Mouse (Mus musculus): ENCODE measurements at regions not wholly inside any gene's neighbourhood (a gene's known extent, or its start where the extent isn't known, plus 50 kb on each side); places are given as distances from the start of the nearest gene placed in this dataset.

DNA sequence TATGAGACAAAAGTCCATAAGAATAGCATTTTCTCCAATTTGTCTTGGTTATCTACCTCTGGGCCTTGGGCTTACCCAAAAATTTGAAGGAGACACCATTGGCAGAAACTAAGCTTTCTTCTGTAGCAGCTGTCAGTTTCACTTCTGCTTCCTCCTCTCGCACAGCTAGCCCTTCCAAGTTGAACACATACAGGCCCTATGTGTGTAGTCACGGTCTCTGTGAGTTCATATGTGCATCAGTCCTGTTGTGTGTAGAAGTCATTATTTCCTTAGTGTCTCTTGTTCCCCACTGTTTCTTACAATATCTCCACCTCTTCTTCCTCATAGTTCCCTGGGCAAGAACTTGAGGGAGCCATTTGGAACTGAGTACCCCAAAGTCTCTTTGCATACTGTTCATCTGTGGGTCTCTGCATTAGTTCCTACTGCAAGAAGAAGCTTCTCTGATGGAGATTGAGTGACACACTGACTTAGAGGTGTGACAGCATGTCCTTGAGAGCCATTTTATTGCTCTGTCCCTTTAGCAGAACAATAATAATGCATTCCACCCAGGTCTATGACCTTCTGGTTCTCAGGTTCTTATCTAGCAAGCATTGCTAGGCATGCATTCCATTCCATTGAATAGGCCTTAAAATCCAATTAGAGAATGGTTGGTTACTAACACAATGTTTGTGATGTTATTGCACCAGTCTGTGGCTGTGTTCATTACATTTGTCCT is 306.5 kb upstream of the Zwint start:
- Histone ChIP-seq H3K9ac (ENCODE audit: control insufficient read depth, low read depth, low read length, poor library complexity, severe bottlenecking) (no peak overlapping the region), H3K36me3 (ENCODE audit: control insufficient read depth in 1 of 2, insufficient read depth in 2 of 2, low read length in 2 of 2) (no peaks in the 10 kb centered on the region), H3K27ac (ENCODE audit: control insufficient read depth, low read depth, low read length) (no peak overlapping the region), H3K4me3 (ENCODE audit: control insufficient read depth in 1 of 2, insufficient read depth in 1 of 2, low read depth in 2 of 2, low read length in 2 of 2) (no peak overlapping the region), H3K79me2 (ENCODE audit: control insufficient read depth, insufficient read depth, low read length, poor library complexity) (no peaks in the 10 kb centered on the region), H3K4me1 (ENCODE audit: control insufficient read depth in 1 of 2, insufficient read depth in 2 of 2, low read length in 2 of 2) (no peaks in the 10 kb centered on the region), H3K27me3 (ENCODE audit: control insufficient read depth in 1 of 2, insufficient read depth in 2 of 2, low read length in 2 of 2) (no peaks in the 10 kb centered on the region), H3K9me3 (replicated peaks; ENCODE audit: insufficient read depth, low read length) (no peaks in the 10 kb centered on the region)
- no peak for DNase-seq (ENCODE audit: low read depth, low spot score)
- TF ChIP-seq E2F4 (IDR thresholded peaks at IDR 0.05; ENCODE audit: borderline replicate concordance, low read depth, low read length) (no peak), TCF12 (IDR thresholded peaks at IDR 0.05; ENCODE audit: low read depth, low read length) (no peak), MAZ (IDR thresholded peaks at IDR 0.05; ENCODE audit: low read depth, low read length) (no peak), HCFC1 (IDR thresholded peaks at IDR 0.05; ENCODE audit: low read depth, low read length) (no peak), ZC3H11A (IDR thresholded peaks at IDR 0.05; ENCODE audit: low read depth, low read length) (no peak), RCOR1 (IDR thresholded peaks at IDR 0.05; ENCODE audit: low read depth, low read length) (no peak), CTCF (IDR thresholded peaks at IDR 0.05 in 2 of 3, conservative IDR thresholded peaks at IDR 0.05 in 1 of 3; ENCODE audit: control insufficient read depth in 1 of 3, insufficient read depth in 1 of 3, low read depth in 2 of 3, low read length in 3 of 3, poor library complexity in 1 of 3, severe bottlenecking in 1 of 3) (no peak), EP300 (IDR thresholded peaks at IDR 0.05; ENCODE audit: low read depth in 1 of 2, low read length in 2 of 2) (no peak), TAL1 (IDR thresholded peaks at IDR 0.05; ENCODE audit: low read length) (no peak), MAFK (IDR thresholded peaks at IDR 0.05; ENCODE audit: borderline replicate concordance, low read depth, low read length) (no peak), RAD21 (IDR thresholded peaks at IDR 0.05; ENCODE audit: low read depth, low read length) (no peak), TBP (IDR thresholded peaks at IDR 0.05; ENCODE audit: low read depth, low read length) (no peak), MAX (IDR thresholded peaks at IDR 0.05; ENCODE audit: low read length) (no peak), MYB (IDR thresholded peaks at IDR 0.05; ENCODE audit: low read depth, low read length) (no peak), MYC (IDR thresholded peaks at IDR 0.05; ENCODE audit: low read depth, low read length) (no peak)

DNA sequence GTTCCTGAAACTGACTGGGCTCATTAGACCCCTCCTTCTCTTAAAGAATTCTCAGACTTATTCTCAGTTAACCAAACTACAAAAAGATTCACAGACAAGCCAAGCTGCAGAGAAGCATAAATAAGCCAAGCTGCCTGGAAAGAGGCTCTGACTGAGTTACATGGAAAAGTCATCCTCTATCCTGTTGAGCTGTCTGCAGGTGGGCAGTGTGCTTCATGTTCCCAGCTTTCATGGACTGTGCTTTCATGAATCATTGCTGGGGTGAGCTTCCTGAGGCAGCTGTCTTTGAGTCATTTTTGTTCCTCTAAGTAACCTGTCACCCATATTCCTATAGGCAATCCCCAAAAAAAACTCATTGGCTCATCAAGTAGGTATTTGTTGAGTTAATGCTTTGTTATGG is 301.8 kb upstream of the Zwint start:
- Histone ChIP-seq H3K27ac (ENCODE audit: control insufficient read depth, low read depth, low read length) (no peak overlapping the region), H3K27me3 (ENCODE audit: control insufficient read depth in 1 of 2, insufficient read depth in 2 of 2, low read length in 2 of 2) (no peaks in the 10 kb centered on the region), H3K9ac (ENCODE audit: control insufficient read depth, low read depth, low read length, poor library complexity, severe bottlenecking) (no peak overlapping the region), H3K4me3 (ENCODE audit: control insufficient read depth in 1 of 2, insufficient read depth in 1 of 2, low read depth in 2 of 2, low read length in 2 of 2) (no peak overlapping the region), H3K4me1 (ENCODE audit: control insufficient read depth in 1 of 2, insufficient read depth in 2 of 2, low read length in 2 of 2) (no peaks in the 10 kb centered on the region), H3K79me2 (ENCODE audit: control insufficient read depth, insufficient read depth, low read length, poor library complexity) (no peaks in the 10 kb centered on the region), H3K36me3 (ENCODE audit: control insufficient read depth in 1 of 2, insufficient read depth in 2 of 2, low read length in 2 of 2) (no peaks in the 10 kb centered on the region), H3K9me3 (replicated peaks; ENCODE audit: insufficient read depth, low read length) (no peaks in the 10 kb centered on the region)
- no peak for DNase-seq (ENCODE audit: low read depth, low spot score)
- TF ChIP-seq TBP (IDR thresholded peaks at IDR 0.05; ENCODE audit: low read depth, low read length), result no peak
- no peak for TF ChIP-seq MAZ (IDR thresholded peaks at IDR 0.05; ENCODE audit: low read depth, low read length)
- TF ChIP-seq SMC3 (IDR thresholded peaks at IDR 0.05; ENCODE audit: low read depth, low read length), result no peak
- no peak for TF ChIP-seq ZMIZ1 (IDR thresholded peaks at IDR 0.05; ENCODE audit: low read depth, low read length)
- no peak for TF ChIP-seq CTCF (IDR thresholded peaks at IDR 0.05 in 2 of 3, conservative IDR thresholded peaks at IDR 0.05 in 1 of 3; ENCODE audit: control insufficient read depth in 1 of 3, insufficient read depth in 1 of 3, low read depth in 2 of 3, low read length in 3 of 3, poor library complexity in 1 of 3, severe bottlenecking in 1 of 3)
- no peak for TF ChIP-seq RAD21 (IDR thresholded peaks at IDR 0.05; ENCODE audit: low read depth, low read length)
- no peak for TF ChIP-seq ZC3H11A (IDR thresholded peaks at IDR 0.05; ENCODE audit: low read depth, low read length)
- TF ChIP-seq ETS1 (IDR thresholded peaks at IDR 0.05; ENCODE audit: low read depth, low read length), result no peak

Data from MEL (cell line).